Mouse (Mus musculus) activated CD4-positive, CD25-positive, alpha-beta regulatory T cell, adult 4 months (primary cell): ENCODE data around the gene Enox1. TPM values are rescaled to one million over a fixed set of nuclear protein-coding genes. Genes with fewer than 3 reads are reported as not detected.
A peak's percentile ranks its signal among the peaks of the same experiment; 100 is the strongest.
"Not testable (repeated sequence)": the region's sequence is repeated elsewhere in the genome, so short reads cannot be mapped to it uniquely, and the experiment has no call there.

Experiments
- ATAC-seq: one replicate; pipeline ENCODE4 v1.8.0; 2017
- polyA plus RNA-seq, 2 experiments: library from polyadenylated mRNA; unstranded; fragments of 100-300 nt; shearing (Covaris generic); gene quantifications; one replicate each; pipeline ENCODE4 v1.2.1; 2017

The Enox1 gene
- under 1 TPM in 1 of 2 experiments, not detected in 1; 0.41 TPM for polyA plus RNA-seq

DNA sequence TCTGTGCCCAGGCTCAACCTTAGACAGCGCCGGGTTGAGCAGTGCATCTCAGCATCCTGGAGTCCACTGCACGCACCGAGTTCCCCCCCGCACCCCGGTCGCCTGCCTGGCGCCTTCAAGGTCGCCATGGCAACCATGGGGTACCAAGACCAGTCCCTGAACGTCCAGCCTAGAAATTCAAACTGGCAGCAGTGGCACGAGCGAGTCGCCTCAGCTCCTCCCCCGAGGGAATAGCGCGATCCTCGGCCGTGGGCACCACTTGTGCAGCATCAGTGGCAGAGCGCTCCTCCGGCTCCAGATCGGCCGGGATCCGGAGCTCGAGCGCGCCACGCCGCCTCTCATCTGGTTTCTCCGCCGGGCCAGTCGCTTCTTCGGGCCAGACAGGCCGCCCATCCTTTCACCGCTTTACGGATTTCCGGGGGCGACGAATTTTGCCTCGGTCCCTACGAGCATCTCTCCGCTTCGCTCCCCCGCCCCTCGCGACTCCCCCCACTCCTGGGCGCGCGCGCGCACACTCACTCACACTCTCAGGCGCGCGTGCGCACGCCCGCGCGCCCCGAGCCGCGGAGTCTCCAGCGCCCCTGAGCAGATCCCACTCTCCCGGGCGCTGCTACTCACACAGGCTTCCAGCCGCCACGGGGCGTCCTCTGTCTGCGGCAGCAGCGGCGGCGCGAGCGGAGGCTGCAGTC lies at the start of gene Enox1:
Enox1 (plus strand) TSS at position 542 of the 689 bp plus-strand sequence.
- no peak for ATAC-seq

DNA sequence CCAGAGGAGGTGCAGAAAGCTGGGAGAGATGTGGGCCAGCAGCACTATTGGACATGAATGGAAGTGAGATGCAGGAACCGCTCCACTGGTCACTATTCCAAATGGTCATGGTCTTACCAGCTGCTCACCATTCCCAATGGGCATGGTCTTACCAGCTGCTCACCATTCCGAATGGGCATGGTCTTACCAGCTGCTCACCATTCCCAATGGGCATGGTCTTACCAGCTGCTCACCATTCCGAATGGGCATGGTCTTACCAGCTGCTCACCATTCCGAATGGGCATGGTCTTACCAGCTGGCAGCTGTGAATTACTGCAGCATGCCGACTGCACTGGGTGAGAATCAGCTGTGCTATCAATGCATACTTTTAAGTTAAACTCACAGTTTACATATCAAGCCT lies 45.9 kb upstream of the Enox1 start:
- ATAC-seq = not testable (repeated sequence)

DNA sequence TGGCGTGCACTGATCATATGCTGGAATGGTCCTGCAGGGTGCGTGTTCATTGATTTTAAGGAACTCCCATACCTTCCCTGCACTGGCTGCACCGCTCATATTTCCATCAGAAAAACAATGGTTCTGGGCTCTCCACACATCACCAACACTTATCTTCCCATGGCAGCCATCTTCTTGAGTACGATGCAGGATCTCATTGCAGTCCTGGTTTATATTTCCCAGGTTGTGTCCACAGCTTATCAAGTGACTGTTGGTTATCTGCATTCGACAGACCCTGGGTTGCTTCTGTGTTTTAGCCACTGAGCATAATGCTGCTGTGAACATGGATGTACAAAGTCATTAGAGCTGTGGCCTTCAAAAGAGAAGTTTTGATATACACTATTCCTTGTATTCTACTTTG lies 26.0 kb upstream of the Enox1 start:
- ATAC-seq = no peak

DNA sequence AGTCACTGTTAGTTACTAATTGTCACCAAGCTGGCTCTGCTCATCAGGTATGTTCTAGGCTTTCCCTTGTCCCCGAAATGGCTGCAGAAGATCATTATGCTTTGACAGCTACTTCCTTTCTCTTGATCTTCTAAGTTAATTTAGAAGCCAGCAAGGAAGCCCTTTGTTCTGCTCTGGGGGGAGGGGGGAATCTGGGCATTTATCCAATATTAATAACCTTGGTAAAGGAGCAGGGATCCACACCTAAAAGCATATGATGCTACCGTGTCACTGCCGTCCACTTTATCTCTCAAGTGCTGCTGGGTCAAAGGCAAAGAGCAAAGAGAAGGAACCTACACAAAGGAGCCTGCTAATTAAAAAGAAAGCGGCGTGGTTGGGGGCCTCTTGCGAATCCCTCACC lies 19.6 kb upstream of the Enox1 start:
- ATAC-seq = no peak

DNA sequence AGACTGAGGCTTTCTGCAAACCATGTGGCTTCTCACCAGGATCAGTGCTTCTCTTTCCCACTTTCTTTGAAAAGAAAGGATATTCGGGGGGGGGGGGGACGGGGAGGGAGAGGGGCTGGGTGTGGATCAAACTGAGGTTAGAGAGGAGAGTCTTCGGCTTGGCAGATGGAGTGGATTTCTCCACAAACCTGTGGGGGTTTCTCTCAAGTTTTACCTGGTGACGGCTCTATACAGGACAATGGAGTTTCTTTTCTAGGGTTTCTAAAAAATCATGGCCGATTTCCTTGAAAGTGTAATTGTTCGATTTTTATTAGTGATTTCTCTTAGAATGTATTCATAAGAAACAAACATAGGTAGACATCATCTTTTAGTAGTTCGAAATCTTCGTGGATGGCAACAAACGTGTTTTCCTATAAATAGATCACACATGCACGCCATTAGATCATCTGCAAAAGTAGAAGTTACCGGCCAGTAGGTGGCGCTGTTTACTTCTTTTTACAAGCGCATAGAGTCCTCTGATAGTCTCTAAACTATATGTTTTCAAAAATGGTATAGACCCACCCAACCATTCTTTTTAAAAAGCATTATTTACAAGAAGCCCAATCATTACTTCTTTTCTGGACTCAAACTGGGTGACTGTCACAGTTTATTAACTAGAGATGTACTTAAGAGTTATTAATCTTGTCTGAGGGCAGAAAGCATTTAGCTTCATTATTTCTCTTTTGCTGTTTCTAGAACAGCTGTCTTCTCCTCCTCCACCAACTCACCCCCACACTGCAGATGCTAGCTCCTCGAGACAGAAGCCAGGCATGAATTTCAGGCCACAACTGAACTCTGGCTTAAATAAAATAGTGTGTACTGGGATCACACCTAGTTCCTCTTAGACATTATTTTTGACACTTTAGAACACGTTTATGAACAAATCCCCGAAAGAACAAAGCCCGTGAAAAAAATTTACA lies 15.0 kb upstream of the Enox1 start:
- peak; percentile 57 for ATAC-seq

DNA sequence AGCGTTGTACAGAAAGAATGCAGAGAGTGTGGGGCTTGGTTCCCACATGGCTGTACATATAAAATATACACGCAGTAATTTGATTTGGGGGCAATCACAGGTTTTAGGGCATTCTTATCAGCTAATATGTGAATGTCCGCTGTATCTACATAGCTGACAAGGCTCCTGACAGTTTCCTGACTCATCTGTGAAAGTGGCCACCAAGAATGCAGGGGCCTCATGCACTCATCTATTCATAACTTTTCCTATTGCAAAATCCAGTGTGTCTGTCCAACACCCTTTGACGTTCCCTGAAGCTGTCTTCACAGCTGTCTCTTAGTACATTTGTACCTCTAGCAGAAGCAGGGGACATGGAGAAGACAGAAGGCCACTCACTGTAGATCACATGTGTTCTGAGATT lies 11.5 kb upstream of the Enox1 start:
- ATAC-seq = no peak

DNA sequence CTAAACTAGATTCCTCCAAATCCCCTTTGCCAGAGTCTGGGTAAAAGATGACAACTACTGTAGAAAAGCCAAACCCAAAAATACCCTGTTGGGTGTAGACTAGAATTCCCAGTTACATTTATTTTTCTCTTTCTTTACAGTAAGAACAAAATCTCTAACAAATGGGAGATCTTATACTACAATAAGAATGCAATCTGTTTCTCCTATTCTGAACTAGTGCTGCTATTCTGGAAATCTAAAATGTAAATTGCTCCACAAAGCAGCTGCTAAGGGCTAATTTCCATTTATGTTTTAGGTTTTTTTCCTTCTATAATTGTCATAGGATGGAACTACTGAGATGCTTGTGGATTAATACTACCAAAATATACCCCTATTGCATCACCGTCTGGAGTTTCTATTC lies 8.9 kb upstream of the Enox1 start:
- no peak for ATAC-seq

DNA sequence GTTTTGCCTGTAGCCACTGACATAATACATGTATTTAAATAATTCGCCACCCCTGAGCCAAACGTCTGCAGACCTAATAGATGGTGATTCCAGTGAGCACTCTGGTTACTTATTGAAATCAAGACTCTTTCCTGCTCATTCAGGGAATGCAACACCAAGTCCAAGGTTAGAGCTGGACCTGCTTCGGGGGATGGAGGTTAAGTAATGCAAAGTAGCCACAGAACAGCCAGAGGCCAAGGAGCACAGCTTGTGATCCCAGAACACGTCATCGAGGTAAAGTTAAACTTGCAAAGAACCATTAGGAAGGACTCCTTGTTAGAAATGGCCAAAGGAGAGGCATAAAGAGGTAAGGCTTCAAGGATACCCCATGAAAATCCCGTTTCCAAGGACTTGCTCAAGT lies 6.0 kb upstream of the Enox1 start:
- no peak for ATAC-seq

DNA sequence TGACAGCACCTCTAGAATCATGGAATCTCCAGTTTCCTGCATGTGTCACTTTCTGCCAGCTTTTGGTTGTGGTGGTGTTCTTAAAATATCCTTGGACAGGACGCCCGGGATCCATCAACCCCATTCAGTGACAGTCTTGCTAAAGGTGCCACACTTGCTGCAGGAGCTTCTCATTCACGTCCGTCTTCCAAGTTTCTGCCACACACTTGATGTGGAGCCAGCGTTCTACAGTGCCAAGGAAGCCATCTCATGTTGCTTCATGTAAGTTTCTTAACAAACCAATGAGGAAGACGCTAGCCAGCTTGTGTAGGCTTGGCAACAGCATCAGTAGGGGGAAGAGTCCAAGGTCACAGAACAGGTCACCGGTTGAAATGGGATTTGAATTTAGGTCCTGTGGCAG lies 5.1 kb upstream of the Enox1 start:
- ATAC-seq = no peak

DNA sequence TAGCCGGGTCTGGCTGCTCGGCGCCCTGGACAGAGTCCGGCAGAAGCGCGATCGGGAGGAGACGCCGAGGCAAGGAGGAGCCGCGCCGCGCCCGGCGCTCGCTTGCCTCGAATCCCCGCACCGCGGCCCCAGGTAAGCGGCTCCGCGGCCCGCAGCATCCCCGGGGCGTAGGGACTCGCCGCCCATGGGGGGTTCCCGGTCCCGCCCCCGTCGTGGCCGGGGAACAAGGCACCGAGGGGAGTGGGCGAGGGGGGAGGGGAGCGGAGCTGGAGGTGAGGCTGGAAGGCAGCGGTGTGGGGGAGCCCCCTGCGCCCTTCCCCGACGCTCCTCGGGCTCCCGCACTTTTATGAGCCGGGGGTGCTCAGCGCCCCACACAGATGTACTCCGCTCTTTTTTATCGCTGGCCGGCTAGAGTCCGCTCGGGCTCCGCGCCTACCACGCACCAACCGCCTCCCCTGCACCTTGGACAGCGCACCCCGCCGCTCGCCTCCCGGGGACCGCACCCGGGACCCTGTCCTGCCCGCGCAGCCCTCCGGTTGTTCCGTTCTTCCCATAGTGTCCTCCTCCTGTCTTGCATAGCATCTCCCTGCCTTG lies 445 bp downstream of the Enox1 start:
- no peak for ATAC-seq

DNA sequence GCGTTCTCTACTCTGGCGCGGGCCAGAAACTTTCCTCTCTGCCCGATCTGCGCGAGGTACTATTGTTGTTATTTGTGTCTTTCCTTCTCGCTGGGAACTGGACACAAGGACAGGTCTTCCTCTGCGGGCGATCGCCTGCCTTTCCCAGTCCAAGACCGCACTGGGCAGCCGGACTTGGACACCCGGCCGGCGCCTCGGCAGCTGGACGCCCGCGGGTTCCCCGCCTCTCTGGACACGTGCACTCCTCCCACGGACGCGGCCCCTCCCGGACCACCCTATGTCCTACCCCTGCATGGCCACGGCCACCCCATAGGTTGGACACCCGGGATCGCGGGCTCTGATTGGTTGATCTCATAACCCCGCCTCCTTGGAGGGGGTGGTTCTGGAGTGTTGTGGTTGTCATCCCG lies 945 bp downstream of the Enox1 start:
- ATAC-seq = no peak

DNA sequence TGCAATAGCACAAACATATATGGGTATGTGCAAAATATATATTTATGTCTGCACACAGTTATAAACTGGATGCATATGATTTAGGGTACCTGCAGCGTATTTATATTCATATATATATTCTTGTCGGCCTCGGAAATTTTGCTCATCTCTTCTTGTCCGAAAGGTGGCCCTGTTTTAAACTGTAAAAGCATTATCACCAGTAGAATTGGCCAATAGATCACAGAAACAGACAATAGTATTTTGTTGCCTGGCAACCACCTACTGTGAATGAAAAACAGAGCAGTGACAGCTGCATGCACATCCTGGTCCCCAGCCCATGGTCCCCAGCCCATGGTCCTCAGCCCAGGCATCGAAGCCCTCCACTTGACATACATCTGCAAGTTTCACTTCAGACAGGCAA lies 2.8 kb downstream of the Enox1 start:
- ATAC-seq = no peak

DNA sequence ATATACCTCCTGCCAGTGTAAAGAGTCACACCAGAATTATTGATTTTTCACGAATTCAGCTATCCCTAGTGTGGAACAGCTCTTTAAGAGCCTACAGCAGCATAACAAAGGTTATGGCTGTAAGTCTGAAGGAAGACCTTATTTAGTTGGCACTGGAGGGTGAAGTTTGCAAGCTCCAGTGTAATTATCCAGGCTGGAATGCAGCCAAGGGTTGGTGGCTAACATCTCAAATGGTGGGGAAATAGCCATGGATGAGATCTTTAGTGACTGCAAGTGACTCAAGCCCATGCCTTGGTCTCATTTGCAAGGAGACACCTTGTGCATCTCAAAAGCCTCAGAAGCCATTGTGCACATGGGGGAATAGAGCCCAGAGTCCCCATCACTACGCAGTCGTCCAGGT lies 5.9 kb downstream of the Enox1 start:
- ATAC-seq = no peak

DNA sequence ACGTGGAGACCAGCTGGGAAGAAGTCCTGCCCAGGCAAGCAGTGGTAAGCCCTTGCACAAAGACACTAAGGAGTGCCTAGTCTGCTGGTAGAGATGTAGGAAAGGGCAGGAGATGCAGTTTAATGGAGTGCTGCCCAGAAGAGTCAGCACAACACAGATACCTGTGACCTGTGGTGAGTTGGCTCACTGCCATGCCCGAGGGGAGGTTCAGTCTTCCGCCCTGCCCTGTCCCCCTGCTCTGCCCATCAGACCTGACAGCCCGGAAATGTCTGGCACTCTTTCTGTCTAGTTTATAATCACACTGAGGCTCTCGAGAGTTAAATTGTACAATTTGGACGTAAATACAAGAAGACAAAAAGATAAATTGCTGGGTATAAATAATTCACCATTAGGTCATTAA lies 7.8 kb downstream of the Enox1 start:
- no peak for ATAC-seq

DNA sequence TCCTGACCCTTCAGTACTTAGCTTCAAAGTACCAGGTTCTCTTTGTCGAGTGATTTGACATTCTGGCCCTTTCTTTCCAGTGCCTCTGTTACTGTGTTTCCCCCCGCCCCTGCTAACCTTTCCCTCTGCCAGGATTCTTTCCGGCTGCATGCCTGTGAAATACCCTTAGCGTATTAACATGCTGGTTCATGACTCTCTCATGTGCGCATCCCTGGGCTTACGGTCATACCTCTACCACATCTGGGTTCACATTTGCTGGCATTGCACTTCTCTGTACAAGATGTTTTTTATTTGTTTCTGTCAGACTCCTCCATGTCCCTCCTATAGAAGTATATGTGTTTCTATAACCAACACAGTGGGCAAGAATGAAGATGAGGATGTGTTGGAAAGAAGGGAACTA lies 11.6 kb downstream of the Enox1 start:
- no peak for ATAC-seq

DNA sequence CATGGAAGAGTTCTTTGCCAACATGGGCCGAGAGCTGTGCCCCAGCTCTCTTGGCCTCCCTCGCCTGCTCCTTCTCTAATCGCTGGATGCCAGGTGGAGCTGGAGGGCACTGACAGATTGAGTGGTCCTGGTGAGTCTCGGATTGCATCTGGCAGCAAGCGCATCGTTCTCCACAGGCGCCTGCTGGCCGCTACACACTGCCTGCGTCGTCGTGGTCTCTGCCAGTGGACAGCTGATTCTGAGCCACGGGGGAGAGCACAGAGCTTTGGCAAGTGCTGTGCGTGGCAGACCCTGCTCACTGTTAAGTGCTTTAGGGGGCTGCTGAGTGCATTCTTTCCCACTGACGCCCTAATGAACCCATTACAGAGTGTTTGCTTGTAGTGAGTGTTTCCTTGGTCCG lies 17.9 kb downstream of the Enox1 start:
- ATAC-seq = no peak

DNA sequence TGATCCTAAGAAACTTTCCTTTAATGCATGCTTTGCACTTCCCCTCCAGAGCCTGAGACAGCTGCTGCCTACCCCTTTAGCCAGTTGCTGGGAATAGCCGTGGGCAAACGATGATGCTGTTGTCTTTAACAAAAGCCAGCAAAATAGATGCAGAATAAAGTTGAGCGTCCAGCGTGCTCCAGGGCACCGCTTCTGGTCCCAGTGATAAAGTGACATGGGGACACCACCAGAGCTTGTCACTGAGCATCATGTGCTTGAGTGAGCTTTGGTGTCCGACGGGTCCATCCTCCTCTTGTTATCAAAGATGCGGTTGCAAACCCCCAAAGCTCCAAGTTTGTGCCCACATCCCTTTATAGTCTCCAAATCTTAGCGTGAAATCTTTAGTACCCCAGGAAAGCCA lies 18.4 kb downstream of the Enox1 start:
- ATAC-seq = no peak

DNA sequence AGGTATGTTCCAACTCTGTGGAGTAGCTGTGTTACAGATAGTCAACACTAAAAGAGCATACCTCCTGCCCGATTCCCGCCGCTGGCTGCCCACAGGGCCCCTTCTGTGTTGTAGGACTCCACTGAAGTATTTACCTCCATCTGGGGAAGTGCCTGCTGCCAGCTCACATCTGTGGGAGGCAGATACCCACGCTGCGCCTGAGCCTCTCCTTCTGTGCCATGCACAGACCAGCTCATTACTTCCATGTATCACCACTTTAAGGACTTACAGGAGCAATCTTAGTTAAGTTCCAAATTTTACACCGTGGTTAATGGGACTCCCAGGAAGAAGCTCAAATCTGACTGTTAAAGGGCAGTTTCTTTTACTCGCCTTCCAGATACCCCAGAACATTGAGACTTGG lies 23.7 kb downstream of the Enox1 start:
- no peak for ATAC-seq

DNA sequence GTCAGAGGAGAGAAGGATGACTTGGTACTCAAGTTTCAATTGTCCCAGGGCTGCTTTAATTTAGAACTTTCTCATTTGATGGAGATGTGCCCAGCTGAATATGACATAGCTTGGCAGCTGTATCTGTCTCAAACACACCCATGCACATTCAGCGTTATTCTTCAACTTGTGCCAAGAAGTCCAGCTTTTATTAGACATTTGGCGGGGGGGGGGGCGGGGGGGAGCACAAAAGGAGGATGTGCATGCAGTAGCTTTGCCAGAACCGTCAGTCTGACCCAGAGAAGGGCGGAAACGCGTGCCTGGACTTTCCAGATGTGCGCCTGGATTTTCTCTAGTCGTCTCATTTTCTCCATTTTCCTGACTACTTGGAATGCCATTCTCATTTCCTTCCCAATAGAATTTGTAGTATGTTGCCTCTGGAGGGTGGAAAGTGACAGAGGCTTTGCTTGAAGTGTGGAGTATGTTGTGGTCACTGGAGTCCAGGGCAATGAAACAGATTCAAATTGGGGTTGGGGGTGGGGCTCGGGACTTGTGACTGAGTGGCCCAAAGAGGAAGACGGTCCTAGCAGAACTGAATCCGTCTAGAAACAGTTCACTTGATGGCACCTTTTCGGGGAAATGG lies 24.3 kb downstream of the Enox1 start:
- no peak for ATAC-seq

DNA sequence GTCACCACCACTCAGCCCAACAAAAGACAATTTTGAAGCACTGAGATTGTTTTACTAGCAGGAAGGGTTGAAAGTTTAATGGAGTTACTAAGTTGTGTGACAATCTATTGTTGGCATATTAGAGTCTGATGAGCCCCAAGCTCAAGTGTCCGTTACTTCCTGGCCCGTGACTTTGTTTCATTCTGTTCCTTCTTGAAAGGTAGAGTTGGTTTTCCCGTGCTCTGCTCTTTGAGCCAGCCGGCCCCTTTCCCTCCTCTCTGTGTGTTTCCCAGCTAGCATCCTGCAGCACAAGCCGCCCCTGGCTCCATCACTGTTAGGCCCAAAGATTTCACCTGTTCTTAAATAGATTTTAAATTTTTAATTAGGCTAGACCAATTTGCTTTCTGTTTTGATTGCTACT lies 26.9 kb downstream of the Enox1 start:
- no peak for ATAC-seq

DNA sequence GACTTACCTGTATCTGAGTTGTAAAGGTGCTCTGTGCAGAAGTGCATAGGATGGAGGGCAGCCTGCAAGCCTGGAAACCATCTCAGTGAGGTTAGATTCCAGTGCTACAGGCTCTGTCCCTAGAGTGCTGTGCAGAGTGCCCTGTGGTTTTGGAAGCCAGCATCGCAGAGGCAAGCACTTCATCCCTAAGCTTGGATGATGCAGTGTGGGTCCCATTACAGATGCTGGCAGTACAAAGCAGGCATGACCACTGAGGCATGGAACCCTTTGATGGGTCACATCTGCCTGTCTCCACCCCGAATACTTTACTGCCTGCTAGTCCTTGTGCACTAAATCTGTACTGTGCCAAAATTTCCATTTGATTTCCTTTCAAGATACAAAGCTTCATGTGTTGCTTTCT lies 33.6 kb downstream of the Enox1 start:
- no peak for ATAC-seq

DNA sequence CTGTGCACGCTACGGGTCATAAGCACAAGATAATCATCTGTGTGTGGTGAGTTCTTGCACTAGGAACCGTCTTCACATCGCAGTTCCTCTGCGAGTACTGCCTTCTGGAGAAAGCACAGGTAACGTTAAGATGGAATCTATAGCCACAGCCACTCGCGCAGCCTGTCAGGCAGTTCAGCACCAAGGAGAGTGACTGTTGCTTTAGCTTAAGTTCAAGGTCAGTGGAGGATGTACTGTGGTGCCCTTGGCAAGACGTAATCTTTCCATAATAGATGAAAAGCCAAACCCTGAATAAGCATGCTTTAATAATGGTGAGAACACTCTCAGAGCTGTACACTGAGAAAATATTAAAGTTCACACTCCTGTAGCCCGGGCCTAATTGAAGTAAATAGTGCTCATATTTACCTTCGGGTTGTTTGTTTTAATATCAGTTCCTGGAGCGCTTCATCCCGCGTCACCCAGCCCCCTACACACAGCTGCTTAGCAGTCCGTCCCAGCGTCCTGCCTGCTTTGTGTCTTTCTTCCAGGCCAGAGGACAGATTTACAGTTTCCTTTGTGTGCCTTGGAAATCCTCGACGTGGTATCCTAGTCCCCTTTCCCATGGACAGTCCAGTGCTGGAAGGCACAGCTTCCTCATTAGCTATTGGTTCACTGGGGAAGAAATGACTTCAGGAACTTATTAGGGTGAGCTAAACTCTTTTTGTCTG lies 38.9 kb downstream of the Enox1 start:
- no peak for ATAC-seq

DNA sequence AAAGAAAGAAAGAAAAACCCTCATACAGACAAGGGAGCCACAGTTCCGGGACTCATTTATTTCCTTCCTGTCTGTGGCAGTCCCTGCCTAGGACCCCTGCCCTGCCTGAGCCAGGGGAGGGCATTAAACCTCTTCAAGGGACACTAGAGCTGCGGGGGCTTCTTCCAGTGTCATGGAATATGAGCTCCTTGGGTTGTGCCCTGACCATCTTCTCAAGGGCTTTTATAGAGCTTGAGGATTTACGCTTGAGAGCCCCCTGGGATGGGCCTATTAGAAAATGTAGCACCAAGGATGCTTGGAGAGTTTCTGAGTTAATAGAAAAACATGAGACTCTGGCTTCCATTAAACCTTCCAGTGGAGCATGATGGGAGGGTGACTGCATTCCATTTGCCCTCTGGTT lies 39.7 kb downstream of the Enox1 start:
- ATAC-seq = no peak
